25 mouse cellular contexts compared by ENCODE assay signal in genomic region chr10:94975099-94975496, GRCm38 (mm10). TPM values are rescaled to one million over a fixed set of nuclear protein-coding genes. Genes with fewer than 3 reads are reported as not detected.
DNase-seq lines count a peak whose midpoint lies in the region; ATAC-seq and TF ChIP-seq lines count a peak whose summit lies in the region.
"Had no signal": no experiment of that assay in that cellular context is flagged by ENCODE, and none has a peak within 500 bp of the region (broad histone marks: within the 10 kb centered on the region; RNA-seq: fewer than 3 reads in every experiment).

No protein-coding gene starts in this region.

- H3K27ac ChIP-seq in forebrain, embryonic 14.5 days (ENCODE audit: low read depth, low read length), result no peak overlapping the region
- no peak overlapping the region for H3K27ac ChIP-seq in forebrain, embryonic 12.5 days
- peak overlapping the region; percentile 6; the same call in 1 of the 2 replicates for H3K27ac ChIP-seq in lung, embryonic 15.5 days
- no peak overlapping the region for H3K27ac ChIP-seq in stomach, embryonic 16.5 days (ENCODE audit: low read length)
- H3K27ac ChIP-seq: gastrocnemius, adult 2 months; heart, embryonic 10.5 days; hindbrain, embryonic 14.5 days; layer of hippocampus, adult 2 months; left cerebral cortex, adult 2 months; limb, embryonic 12.5 days; liver, embryonic 15.5 days had no signal

- no peak for TF ChIP-seq CTCF in brain, embryonic 14.5 days (IDR thresholded peaks at IDR 0.05; ENCODE audit: borderline replicate concordance, extremely low read depth, insufficient read depth, insufficient read length)

- H3K4me2 ChIP-seq in forebrain, embryonic 14.5 days (ENCODE audit: low read length), result no peak overlapping the region
- H3K4me2 ChIP-seq in forebrain, embryonic 12.5 days, result no peak overlapping the region
- H3K4me2 ChIP-seq in lung, embryonic 15.5 days, result peak overlapping the region; percentile 20; the same call in 1 of the 2 replicates
- H3K4me2 ChIP-seq in stomach, embryonic 16.5 days (ENCODE audit: low read depth, low read length), result peak overlapping the region; percentile 14; the same call in 1 of the 2 replicates
- H3K4me2 ChIP-seq: hindbrain, embryonic 14.5 days; limb, embryonic 12.5 days; liver, embryonic 15.5 days had no signal

- peak; percentile 54 for DNase-seq in forebrain, embryonic 14.5 days (ENCODE audit: low spot score)
- no peak for DNase-seq in lung, postnatal 25 days (ENCODE audit: low spot score)
- peak; percentile 67 for DNase-seq in brain, embryonic 14.5 days (ENCODE audit: low read depth)
- DNase-seq in cerebellum, adult 11-12 months, result no peak
- DNase-seq: adrenal gland, postnatal 14 days; cerebellum, adult 18-20 months; gastrocnemius, adult 2 months; kidney, adult 11 months; kidney, postnatal 36 days; midbrain, embryonic 14.5 days; right cerebral cortex, postnatal 25 days; thymus, adult 2 months; thymus, postnatal 36 days had no signal

- no peak overlapping the region for H3K4me3 ChIP-seq in forebrain, embryonic 14.5 days (ENCODE audit: low read depth, low read length)
- H3K4me3 ChIP-seq in forebrain, embryonic 12.5 days (replicated peaks), result no peak overlapping the region
- H3K4me3 ChIP-seq in lung, embryonic 15.5 days, result no peak overlapping the region
- no peak overlapping the region for H3K4me3 ChIP-seq in stomach, embryonic 16.5 days (replicated peaks; ENCODE audit: low read length)
- H3K4me3 ChIP-seq: gastrocnemius, adult 2 months; heart, embryonic 10.5 days; layer of hippocampus, adult 2 months; left cerebral cortex, adult 2 months; limb, embryonic 12.5 days; liver, embryonic 15.5 days had no signal

- H3K9ac ChIP-seq in forebrain, embryonic 14.5 days (ENCODE audit: low read length), result no peak overlapping the region
- no peak overlapping the region for H3K9ac ChIP-seq in forebrain, embryonic 12.5 days
- no peak overlapping the region for H3K9ac ChIP-seq in lung, embryonic 15.5 days
- no peak overlapping the region for H3K9ac ChIP-seq in stomach, embryonic 16.5 days (ENCODE audit: low read length)
- H3K9ac ChIP-seq: hindbrain, embryonic 14.5 days; limb, embryonic 12.5 days; liver, embryonic 15.5 days had no signal

- TF ChIP-seq POLR2A in brain, embryonic 14.5 days (IDR thresholded peaks at IDR 0.05; ENCODE audit: borderline replicate concordance, extremely low read depth, insufficient read depth, insufficient read length, poor library complexity, severe bottlenecking), result no peak

- peaks cover 5% of the 10 kb centered on the region for H3K4me1 ChIP-seq in forebrain, embryonic 14.5 days (ENCODE audit: control insufficient read depth, insufficient read depth, low read length)
- H3K4me1 ChIP-seq in forebrain, embryonic 12.5 days, result peaks cover 20% of the 10 kb centered on the region
- peaks cover 12% of the 10 kb centered on the region; the same call in 1 of the 2 replicates for H3K4me1 ChIP-seq in lung, embryonic 15.5 days
- no peaks in the 10 kb centered on the region for H3K4me1 ChIP-seq in stomach, embryonic 16.5 days (ENCODE audit: control insufficient read depth, insufficient read depth, low read length)
- H3K4me1 ChIP-seq: heart, embryonic 10.5 days; limb, embryonic 12.5 days; liver, embryonic 15.5 days had no signal

- 14% methylated on average over 4 of the region's 4 CpGs for WGBS in forebrain, embryonic 14.5 days
- whole genome bisulfite sequencing in forebrain, embryonic 12.5 days, result 35% methylated on average over 4 of the region's 4 CpGs
- 22% methylated on average over 4 of the region's 4 CpGs for WGBS in lung, embryonic 15.5 days
- 23% methylated on average over 4 of the region's 4 CpGs for WGBS in stomach, embryonic 16.5 days

- no peaks in the 10 kb centered on the region for H3K27me3 ChIP-seq in forebrain, embryonic 14.5 days (replicated peaks; ENCODE audit: control insufficient read depth, insufficient read depth, low read length)
- no peaks in the 10 kb centered on the region for H3K27me3 ChIP-seq in forebrain, embryonic 12.5 days
- peaks cover 3% of the 10 kb centered on the region; the same call in 1 of the 2 replicates for H3K27me3 ChIP-seq in lung, embryonic 15.5 days
- H3K27me3 ChIP-seq in stomach, embryonic 16.5 days (ENCODE audit: control insufficient read depth, insufficient read depth, low read length), result no peaks in the 10 kb centered on the region
- H3K27me3 ChIP-seq: limb, embryonic 12.5 days; liver, embryonic 15.5 days had no signal

- no peaks in the 10 kb centered on the region for H3K36me3 ChIP-seq in forebrain, embryonic 14.5 days (ENCODE audit: control insufficient read depth, insufficient read depth, low read length)
- H3K36me3 ChIP-seq in forebrain, embryonic 12.5 days (replicated peaks), result no peaks in the 10 kb centered on the region
- H3K36me3 ChIP-seq in lung, embryonic 15.5 days, result no peaks in the 10 kb centered on the region
- no peaks in the 10 kb centered on the region for H3K36me3 ChIP-seq in stomach, embryonic 16.5 days (ENCODE audit: control insufficient read depth, insufficient read depth, low read length)
- H3K36me3 ChIP-seq: G1E; heart, embryonic 10.5 days; limb, embryonic 12.5 days; liver, embryonic 15.5 days had no signal

- no peak for ATAC-seq in forebrain, embryonic 14.5 days
- ATAC-seq in forebrain, embryonic 12.5 days (ENCODE audit: low FRiP score), result no peak
- no peak for ATAC-seq in lung, embryonic 15.5 days (ENCODE audit: borderline replicate concordance, extremely low read depth, low FRiP score, low TSS enrichment)
- no peak for ATAC-seq in stomach, embryonic 16.5 days (ENCODE audit: insufficient read depth, low FRiP score)
- ATAC-seq: forebrain, embryonic 16.5 days; Patski had no signal

- H3K9me3 ChIP-seq in forebrain, embryonic 14.5 days (replicated peaks; ENCODE audit: control insufficient read depth, low read length), result no peaks in the 10 kb centered on the region
- no peaks in the 10 kb centered on the region for H3K9me3 ChIP-seq in forebrain, embryonic 12.5 days
- H3K9me3 ChIP-seq in lung, embryonic 15.5 days, result no peaks in the 10 kb centered on the region
- H3K9me3 ChIP-seq in stomach, embryonic 16.5 days (replicated peaks; ENCODE audit: control insufficient read depth, low read length), result no peaks in the 10 kb centered on the region
- H3K9me3 ChIP-seq: G1E; heart, embryonic 10.5 days; limb, embryonic 12.5 days; liver, embryonic 15.5 days had no signal

RNA-seq across cellular contexts. Expression of gene Plxnc1, which starts 30.5 kb away (rescaled TPM):
- polyA plus RNA-seq in forebrain, embryonic 14.5 days (2014; fragmentation: Nextera tagmentation; extraction: Ambion mirVana), result 14.4 and 15.0 TPM in 2 replicates
- 7.3 and 8.8 TPM in 2 replicates for polyA plus RNA-seq in forebrain, embryonic 12.5 days (2016; fragmentation: Nextera tagmentation; extraction: Ambion mirVana)
- 7.1 and 8.0 TPM in 2 replicates for polyA plus RNA-seq in lung, embryonic 15.5 days (2015; fragmentation: Nextera tagmentation; extraction: Ambion mirVana)
- polyA plus RNA-seq in brain, embryonic 14.5 days (2012; rRNA removed), result 22.5 and 31.1 TPM in 2 replicates
- 1.2 and 1.9 TPM in 2 replicates for polyA plus RNA-seq in stomach, embryonic 16.5 days (2015; fragmentation: Nextera tagmentation; extraction: Ambion mirVana)

Comparison
In these comparisons a context has a peak if more than half of its experiments do, and no peak if none do; other contexts are left out.
1. DNase-seq: peak in forebrain, embryonic 14.5 days (single experiment) and brain, embryonic 14.5 days (single experiment); none in lung, postnatal 25 days (single experiment) and cerebellum, adult 11-12 months (single experiment).
2. H3K4me2 ChIP-seq: peak in lung, embryonic 15.5 days (single experiment) and stomach, embryonic 16.5 days (single experiment); none in forebrain, embryonic 14.5 days (single experiment) and forebrain, embryonic 12.5 days (single experiment).